Mouse (Mus musculus) midbrain, embryonic 16.5 days (tissue): Measurements from ENCODE around the gene Ctnna2. TPM values are rescaled to one million over a fixed set of nuclear protein-coding genes. Genes with fewer than 3 reads are reported as not detected.

Experiments used
- ATAC-seq: fragments of 200-750 bp; cut with Nextera tagmentation; 2 replicates; pipeline ENCODE4 v1.8.0; 2017; ENCODE audit warnings: moderate TSS enrichment
- H3K27ac ChIP-seq: fragments of 300-500 bp; sonication (generic); 2 replicates; pipeline ENCODE4 v1.5.1; 2014; ENCODE audit warnings: mild to moderate bottlenecking, low read length, mixed read lengths
- H3K27me3 ChIP-seq: fragments of 300-500 bp; sonication (generic); 2 replicates; pipeline ENCODE4 v1.6.1; 2014; ENCODE audit warnings: low read depth, low read length, mixed read lengths; ENCODE audit not compliant: control insufficient read depth, insufficient read depth
- H3K36me3 ChIP-seq: fragments of 300-500 bp; sonication (generic); 2 replicates; pipeline ENCODE4 v1.6.1; 2014; ENCODE audit warnings: mild to moderate bottlenecking, low read length, moderate library complexity, mixed read lengths; ENCODE audit not compliant: control insufficient read depth, insufficient read depth
- H3K4me1 ChIP-seq: fragments of 300-500 bp; sonication (generic); 2 replicates; pipeline ENCODE4 v1.6.1; 2014; ENCODE audit warnings: mild to moderate bottlenecking, low read length, mixed read lengths; ENCODE audit not compliant: control insufficient read depth, insufficient read depth
- H3K4me2 ChIP-seq: fragments of 300-500 bp; sonication (generic); 2 replicates; pipeline ENCODE4 v1.6.1; 2014; ENCODE audit warnings: mild to moderate bottlenecking, low read length, mixed read lengths
- H3K4me3 ChIP-seq: fragments of 300-500 bp; sonication (generic); 2 replicates; pipeline ENCODE4 v1.5.1; 2014; ENCODE audit warnings: low read depth, mild to moderate bottlenecking, low read length, moderate library complexity, mixed read lengths
- H3K9ac ChIP-seq: fragments of 300-500 bp; sonication (generic); 2 replicates; pipeline ENCODE4 v1.6.1; 2014; ENCODE audit warnings: low read depth, low read length, mixed read lengths
- H3K9me3 ChIP-seq: fragments of 300-500 bp; sonication (generic); replicated peaks from 2 replicates; pipeline ENCODE4 v1.6.1; 2014; ENCODE audit warnings: mild to moderate bottlenecking, low read length, mixed read lengths; ENCODE audit not compliant: control insufficient read depth, poor library complexity, severe bottlenecking
- WGBS: fragments of 180-500 bp; shearing (Covaris S2); extraction: QIAGEN DNeasy Blood & Tissue Kit; methylation state at CpG from one replicate; pipeline ENCODE4 v1.1.7; 2014; 5-methylcytosine and 5-hydroxymethylcytosine counted together
- polyA plus RNA-seq: library from polyadenylated mRNA; unstranded; fragments of >200 nt; fragmentation: Nextera tagmentation; extraction: Ambion mirVana; gene quantifications from 2 replicates; pipeline ENCODE4 v1.2.1, GENCODE M21; 2015

The Ctnna2 gene
- polyA plus RNA-seq, 1 experiment from 2014 or later: 146 TPM

GRCm38 (mm10) chr6:77191635-77192034, 787.9 kb downstream of the Ctnna2 start:
- no peaks in the 10 kb centered on the region for H3K36me3 ChIP-seq
- WGBS: 66% methylated on average over 4 of the region's 4 CpGs
- no peaks in the 10 kb centered on the region for H3K9me3 ChIP-seq
- no peaks in the 10 kb centered on the region for H3K4me1 ChIP-seq
- no peak overlapping the region for H3K4me3 ChIP-seq
- ATAC-seq: no peak
- H3K27ac ChIP-seq: no peak overlapping the region
- H3K9ac ChIP-seq: no peak overlapping the region
- no peak overlapping the region for H3K4me2 ChIP-seq
- H3K27me3 ChIP-seq: no peaks in the 10 kb centered on the region

GRCm38 (mm10) chr6:77188628-77189027, 790.9 kb downstream of the Ctnna2 start:
- WGBS: 37% methylated on average over 2 of the region's 2 CpGs
- no peaks in the 10 kb centered on the region for H3K4me1 ChIP-seq
- no peak overlapping the region for H3K27ac ChIP-seq
- no peak overlapping the region for H3K4me2 ChIP-seq
- ATAC-seq: no peak
- H3K36me3 ChIP-seq: no peaks in the 10 kb centered on the region
- no peak overlapping the region for H3K4me3 ChIP-seq
- H3K9me3 ChIP-seq: no peaks in the 10 kb centered on the region
- no peak overlapping the region for H3K9ac ChIP-seq
- no peaks in the 10 kb centered on the region for H3K27me3 ChIP-seq

DNA sequence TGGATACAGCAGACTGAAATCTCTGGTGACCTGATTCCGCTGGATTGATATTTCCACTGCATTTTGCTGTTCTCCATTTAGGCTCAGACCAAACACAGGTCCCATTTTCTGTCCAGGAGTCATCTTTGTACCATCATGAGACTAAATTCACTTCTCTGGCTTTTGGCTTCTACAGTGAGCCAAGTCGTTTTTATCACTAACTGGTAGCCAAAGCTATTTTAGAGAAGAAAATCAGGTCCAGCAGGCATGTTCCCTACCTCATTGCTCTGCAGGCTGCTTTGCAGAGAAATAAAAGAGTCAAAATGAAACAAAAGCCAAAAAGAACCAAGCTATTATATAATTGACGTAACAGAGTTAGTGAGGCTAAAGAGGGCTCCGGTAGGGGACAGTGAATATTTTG, 793.7 kb downstream of the Ctnna2 start:
- 74% methylated on average over 4 of the region's 4 CpGs for WGBS
- no peak for ATAC-seq
- Histone ChIP-seq H3K27ac (no peak overlapping the region), H3K27me3 (no peaks in the 10 kb centered on the region), H3K4me2 (no peak overlapping the region), H3K36me3 (no peaks in the 10 kb centered on the region), H3K4me1 (no peaks in the 10 kb centered on the region), H3K9ac (no peak overlapping the region), H3K4me3 (no peak overlapping the region), H3K9me3 (no peaks in the 10 kb centered on the region)

GRCm38 (mm10) chr6:77184896-77185295, 794.6 kb downstream of the Ctnna2 start:
- WGBS: 62% methylated on average over 2 of the region's 2 CpGs
- ATAC-seq: no peak
- Histone ChIP-seq H3K4me1 (no peaks in the 10 kb centered on the region), H3K9ac (no peak overlapping the region), H3K4me2 (no peak overlapping the region), H3K9me3 (no peaks in the 10 kb centered on the region), H3K36me3 (no peaks in the 10 kb centered on the region), H3K27ac (no peak overlapping the region), H3K27me3 (no peaks in the 10 kb centered on the region), H3K4me3 (no peak overlapping the region)

DNA sequence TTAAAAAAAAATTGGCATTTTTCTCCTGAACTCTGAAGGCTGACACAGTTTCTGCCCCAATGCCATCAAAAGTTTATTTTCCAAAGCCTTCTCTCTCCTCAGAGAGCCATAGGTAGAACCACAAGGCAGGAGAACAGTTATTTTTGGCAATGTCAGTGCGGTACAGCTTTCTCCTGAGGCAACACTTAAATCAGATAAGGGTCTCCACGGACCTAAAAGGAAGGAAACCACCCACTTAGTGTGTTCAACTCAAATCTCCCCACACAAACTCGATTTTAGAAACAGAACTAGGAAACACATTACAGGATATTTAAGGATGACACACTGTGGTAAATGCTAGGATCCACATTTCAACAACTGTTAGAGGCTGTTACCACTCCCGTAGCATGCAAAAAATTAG, 803.7 kb downstream of the Ctnna2 start:
- H3K27me3 ChIP-seq: no peaks in the 10 kb centered on the region
- 67% methylated on average over 4 of the region's 4 CpGs for WGBS
- no peak for ATAC-seq
- no peak overlapping the region for H3K9ac ChIP-seq
- H3K4me3 ChIP-seq: no peak overlapping the region
- H3K36me3 ChIP-seq: no peaks in the 10 kb centered on the region
- H3K9me3 ChIP-seq: no peaks in the 10 kb centered on the region
- H3K4me2 ChIP-seq: no peak overlapping the region
- H3K4me1 ChIP-seq: no peaks in the 10 kb centered on the region
- H3K27ac ChIP-seq: no peak overlapping the region

DNA sequence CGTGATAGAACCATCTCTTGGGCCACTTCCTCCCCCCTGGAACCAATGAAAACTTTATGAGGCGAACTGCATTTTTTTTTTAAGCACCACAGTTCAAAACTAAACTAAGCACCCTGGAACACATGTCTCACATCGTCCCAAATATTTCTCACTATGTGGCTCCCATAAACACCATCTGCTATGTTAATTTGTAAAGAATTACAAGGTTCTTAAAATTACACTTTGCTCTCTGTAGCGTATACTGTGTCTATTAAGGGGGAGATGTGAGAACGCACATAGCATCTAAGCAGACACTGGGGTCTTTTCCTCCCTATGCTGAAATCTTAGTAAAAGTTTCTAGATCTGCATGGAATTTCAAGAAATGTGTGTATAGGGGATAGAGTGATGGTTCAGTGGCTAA, 822.5 kb downstream of the Ctnna2 start:
- Histone ChIP-seq H3K9me3 (no peaks in the 10 kb centered on the region), H3K36me3 (no peaks in the 10 kb centered on the region), H3K4me2 (no peak overlapping the region), H3K4me1 (no peaks in the 10 kb centered on the region), H3K4me3 (no peak overlapping the region), H3K27me3 (no peaks in the 10 kb centered on the region), H3K9ac (no peak overlapping the region), H3K27ac (no peak overlapping the region)
- no peak for ATAC-seq
- 84% methylated on average over 5 of the region's 5 CpGs for WGBS

DNA sequence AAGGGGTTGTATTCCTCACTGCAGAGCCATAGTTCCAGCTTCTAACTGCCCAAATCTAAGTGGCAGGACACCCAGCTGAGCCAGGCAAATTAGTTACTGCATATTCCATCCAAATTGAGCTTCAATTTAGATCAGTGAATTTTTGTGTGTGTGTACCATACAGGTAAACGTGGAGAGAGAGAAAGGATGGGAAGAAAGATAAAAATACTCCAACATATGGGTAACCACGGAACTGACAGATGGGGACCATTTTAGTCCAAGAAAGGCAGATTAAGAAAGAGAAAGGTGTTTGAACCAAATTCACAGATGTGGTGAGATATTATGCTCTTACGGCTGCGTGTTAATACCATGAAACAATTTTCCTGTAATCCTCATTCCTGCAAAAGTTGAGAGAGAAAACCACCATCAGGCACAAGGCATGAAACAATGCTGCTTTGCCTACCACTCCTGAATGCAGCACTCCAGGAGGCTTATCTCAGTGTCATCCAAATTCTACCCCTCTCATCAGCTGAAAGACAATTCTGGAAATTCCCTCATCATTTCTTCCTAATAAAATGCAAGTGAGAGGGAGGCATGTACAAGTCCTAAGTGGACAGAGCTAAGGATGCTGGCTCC, 840.1 kb downstream of the Ctnna2 start:
- H3K27ac ChIP-seq: no peak overlapping the region
- H3K4me3 ChIP-seq: no peak overlapping the region
- H3K36me3 ChIP-seq: no peaks in the 10 kb centered on the region
- no peak for ATAC-seq
- H3K4me2 ChIP-seq: no peak overlapping the region
- H3K9ac ChIP-seq: no peak overlapping the region
- 64% methylated on average over 4 of the region's 4 CpGs for WGBS
- H3K9me3 ChIP-seq: no peaks in the 10 kb centered on the region
- no peaks in the 10 kb centered on the region for H3K4me1 ChIP-seq
- H3K27me3 ChIP-seq: no peaks in the 10 kb centered on the region

DNA sequence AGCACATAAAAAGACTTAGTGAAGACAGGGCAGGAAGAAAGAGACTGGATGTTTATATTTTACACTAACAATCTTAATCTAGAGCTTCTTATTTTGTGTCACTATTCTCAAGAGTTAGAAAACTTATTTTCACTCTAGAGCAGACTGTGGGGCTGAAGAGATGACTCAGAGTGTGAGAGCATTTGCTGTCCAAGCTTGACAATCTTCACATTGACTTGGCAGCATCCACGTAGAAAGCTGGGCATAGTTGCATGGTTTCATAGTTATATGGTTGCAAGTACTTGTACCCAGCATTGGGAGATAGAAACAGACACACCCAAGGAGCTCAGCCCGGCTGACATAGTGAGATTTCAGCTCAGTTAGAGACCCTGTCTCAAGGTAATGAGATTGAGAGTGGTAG, 858.6 kb downstream of the Ctnna2 start:
- H3K4me2 ChIP-seq: no peak overlapping the region
- no peak for ATAC-seq
- no peak overlapping the region for H3K9ac ChIP-seq
- no peaks in the 10 kb centered on the region for H3K36me3 ChIP-seq
- no peak overlapping the region for H3K27ac ChIP-seq
- H3K27me3 ChIP-seq: no peaks in the 10 kb centered on the region
- H3K4me3 ChIP-seq: no peak overlapping the region
- no peaks in the 10 kb centered on the region for H3K9me3 ChIP-seq
- WGBS: 84% methylated on average over 2 of the region's 2 CpGs
- H3K4me1 ChIP-seq: no peaks in the 10 kb centered on the region; the same call in 1 of the 2 replicates

DNA sequence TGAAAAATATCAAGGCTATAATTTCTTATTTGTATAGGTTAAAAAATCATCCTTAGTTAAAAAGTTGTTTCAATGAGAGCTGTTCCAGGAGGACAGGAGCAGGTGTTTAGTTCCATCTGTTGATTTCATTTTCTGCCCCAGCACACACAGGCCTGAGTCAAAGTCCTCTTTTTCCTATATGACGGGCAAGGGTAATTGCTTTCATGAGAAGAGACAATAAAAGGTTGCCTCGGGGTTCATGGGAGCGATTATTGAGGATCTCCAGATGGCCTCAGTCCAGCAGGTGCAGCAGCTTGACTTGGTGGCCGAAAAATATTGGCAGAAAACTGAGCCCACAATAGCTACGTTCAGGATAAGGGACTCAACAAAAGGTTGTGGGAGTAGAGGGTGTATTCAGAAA, 859.0 kb downstream of the Ctnna2 start:
- Histone ChIP-seq H3K27ac (no peak overlapping the region), H3K9ac (no peak overlapping the region), H3K4me1 (no peaks in the 10 kb centered on the region; the same call in 1 of the 2 replicates), H3K4me2 (no peak overlapping the region), H3K4me3 (no peak overlapping the region), H3K36me3 (no peaks in the 10 kb centered on the region), H3K9me3 (no peaks in the 10 kb centered on the region), H3K27me3 (no peaks in the 10 kb centered on the region)
- 40% methylated on average over 5 of the region's 5 CpGs for WGBS
- ATAC-seq: no peak
